ENCODE assay signal across 22 mouse cellular contexts in genomic region chr13:20609003-20609688, GRCm38 (mm10).
A peak's percentile ranks its signal among the peaks of the same experiment; 100 is the strongest.
DNase-seq lines count a peak whose midpoint lies in the region; ATAC-seq lines count a peak whose summit lies in the region.
"Had no signal": no experiment of that assay in that cellular context is flagged by ENCODE, and none has a peak within 500 bp of the region (broad histone marks: within the 10 kb centered on the region; RNA-seq: fewer than 3 reads in every experiment).

No protein-coding gene starts in this region.

- intact Hi-C loops in left cerebral cortex, postnatal 10 days (cut with DNase I) = loop anchor here (10.0 kb wide), 1 partner anchor 426 kb away; no protein-coding TSS in a partner anchor

- H3K4me2 ChIP-seq in midbrain, embryonic 11.5 days = no peak overlapping the region
- H3K4me2 ChIP-seq in hindbrain, embryonic 13.5 days = no peak overlapping the region
- H3K4me2 ChIP-seq in midbrain, embryonic 15.5 days = no peak overlapping the region
- H3K4me2 ChIP-seq in kidney, embryonic 14.5 days (replicated peaks; ENCODE audit: low read depth, low read length) = no peak overlapping the region
- H3K4me2 ChIP-seq in intestine, embryonic 16.5 days (ENCODE audit: low read depth, low read length) = no peak overlapping the region
- H3K4me2 ChIP-seq: embryonic facial prominence, embryonic 12.5 days; heart, embryonic 13.5 days; limb, embryonic 13.5 days had no signal

- no peak overlapping the region for H3K27ac ChIP-seq in midbrain, embryonic 11.5 days (ENCODE audit: low read depth, low read length)
- H3K27ac ChIP-seq in midbrain, embryonic 10.5 days (replicated peaks) = no peak overlapping the region
- H3K27ac ChIP-seq in hindbrain, embryonic 13.5 days = peak overlapping the region; percentile 44; the same call in 1 of the 2 replicates
- H3K27ac ChIP-seq in midbrain, embryonic 15.5 days = peak overlapping the region; percentile 29; the same call in 1 of the 2 replicates
- no peak overlapping the region for H3K27ac ChIP-seq in kidney, embryonic 14.5 days (ENCODE audit: low read depth, low read length)
- no peak overlapping the region for H3K27ac ChIP-seq in intestine, embryonic 16.5 days (ENCODE audit: low read length)
- H3K27ac ChIP-seq: embryonic facial prominence, embryonic 12.5 days; heart, embryonic 13.5 days; limb, embryonic 13.5 days; liver, embryonic 14.5 days had no signal

- H3K9ac ChIP-seq in midbrain, embryonic 11.5 days (ENCODE audit: low read length) = no peak overlapping the region
- no peak overlapping the region for H3K9ac ChIP-seq in hindbrain, embryonic 13.5 days
- no peak overlapping the region for H3K9ac ChIP-seq in midbrain, embryonic 15.5 days
- H3K9ac ChIP-seq in kidney, embryonic 14.5 days (ENCODE audit: low read depth, low read length) = no peak overlapping the region
- no peak overlapping the region for H3K9ac ChIP-seq in intestine, embryonic 16.5 days (ENCODE audit: low read depth, low read length)
- H3K9ac ChIP-seq: embryonic facial prominence, embryonic 12.5 days; heart, embryonic 13.5 days; limb, embryonic 13.5 days; liver, embryonic 14.5 days had no signal

- H3K27me3 ChIP-seq in midbrain, embryonic 11.5 days (ENCODE audit: control insufficient read depth, insufficient read depth, low read length) = no peaks in the 10 kb centered on the region
- H3K27me3 ChIP-seq in midbrain, embryonic 10.5 days (ENCODE audit: low read depth, poor library complexity, severe bottlenecking) = no peaks in the 10 kb centered on the region
- H3K27me3 ChIP-seq in hindbrain, embryonic 13.5 days = no peaks in the 10 kb centered on the region
- H3K27me3 ChIP-seq in midbrain, embryonic 15.5 days (replicated peaks) = no peaks in the 10 kb centered on the region
- H3K27me3 ChIP-seq in kidney, embryonic 14.5 days (ENCODE audit: control insufficient read depth, insufficient read depth, low read length) = no peaks in the 10 kb centered on the region
- H3K27me3 ChIP-seq in intestine, embryonic 16.5 days (replicated peaks; ENCODE audit: control insufficient read depth, insufficient read depth, low read length) = no peaks in the 10 kb centered on the region
- H3K27me3 ChIP-seq: embryonic facial prominence, embryonic 12.5 days; heart, embryonic 13.5 days; limb, embryonic 13.5 days; megakaryocyte, embryonic 14.5 days had no signal

- peaks cover 9% of the 10 kb centered on the region for H3K4me1 ChIP-seq in midbrain, embryonic 11.5 days (ENCODE audit: control insufficient read depth, insufficient read depth, low read length)
- H3K4me1 ChIP-seq in midbrain, embryonic 10.5 days = peaks cover 11% of the 10 kb centered on the region
- peaks cover 13% of the 10 kb centered on the region for H3K4me1 ChIP-seq in hindbrain, embryonic 13.5 days (replicated peaks)
- H3K4me1 ChIP-seq in midbrain, embryonic 15.5 days = peaks cover 11% of the 10 kb centered on the region
- H3K4me1 ChIP-seq in kidney, embryonic 14.5 days (ENCODE audit: control insufficient read depth, insufficient read depth, low read length) = no peaks in the 10 kb centered on the region
- H3K4me1 ChIP-seq in intestine, embryonic 16.5 days (ENCODE audit: control insufficient read depth, insufficient read depth, low read length) = no peaks in the 10 kb centered on the region
- H3K4me1 ChIP-seq: embryonic facial prominence, embryonic 12.5 days; limb, embryonic 13.5 days; megakaryocyte, embryonic 14.5 days had no signal

- no peak for DNase-seq in midbrain, embryonic 11.5 days (ENCODE audit: low spot score, missing footprints)
- no peak for DNase-seq in midbrain, embryonic 10.5 days (ENCODE audit: low spot score)
- DNase-seq in left cerebral cortex, postnatal 10 days (ENCODE audit: extremely low spot score in 1 of 2, low spot score in 2 of 2) = no peak
- DNase-seq: adrenal gland, postnatal 14 days; B cell, adult 2 months; cerebellum, adult 18-20 months; heart, adult 11 months; heart, postnatal 4 days; kidney, adult 18-20 months; kidney, postnatal 25 days; layer of hippocampus, adult 9-11 months; right cerebral cortex, postnatal 14 days; thymus, postnatal 36 days had no signal

- no peaks in the 10 kb centered on the region for H3K36me3 ChIP-seq in midbrain, embryonic 11.5 days (ENCODE audit: control insufficient read depth, insufficient read depth, low read length)
- no peaks in the 10 kb centered on the region for H3K36me3 ChIP-seq in midbrain, embryonic 10.5 days
- peaks cover 21% of the 10 kb centered on the region for H3K36me3 ChIP-seq in hindbrain, embryonic 13.5 days
- peaks cover 3% of the 10 kb centered on the region; the same call in 1 of the 2 replicates for H3K36me3 ChIP-seq in midbrain, embryonic 15.5 days (replicated peaks)
- H3K36me3 ChIP-seq in kidney, embryonic 14.5 days (ENCODE audit: control insufficient read depth, insufficient read depth, low read length) = no peaks in the 10 kb centered on the region
- no peaks in the 10 kb centered on the region for H3K36me3 ChIP-seq in intestine, embryonic 16.5 days (ENCODE audit: control insufficient read depth, insufficient read depth, low read length)
- H3K36me3 ChIP-seq: embryonic facial prominence, embryonic 12.5 days; heart, embryonic 13.5 days; limb, embryonic 13.5 days had no signal

- 20% methylated on average over 3 of the region's 3 CpGs for WGBS in midbrain, embryonic 11.5 days
- WGBS in midbrain, embryonic 10.5 days = 12% methylated on average over 3 of the region's 3 CpGs
- 21% methylated on average over 3 of the region's 3 CpGs for WGBS in hindbrain, embryonic 13.5 days
- 9% methylated on average over 3 of the region's 3 CpGs for WGBS in midbrain, embryonic 15.5 days
- 61% methylated on average over 3 of the region's 3 CpGs for WGBS in kidney, embryonic 14.5 days
- WGBS in intestine, embryonic 16.5 days = 56% methylated on average over 3 of the region's 3 CpGs

- H3K4me3 ChIP-seq in midbrain, embryonic 11.5 days (ENCODE audit: low read depth, low read length) = no peak overlapping the region
- H3K4me3 ChIP-seq in midbrain, embryonic 10.5 days = no peak overlapping the region
- H3K4me3 ChIP-seq in hindbrain, embryonic 13.5 days = no peak overlapping the region
- H3K4me3 ChIP-seq in midbrain, embryonic 15.5 days = no peak overlapping the region
- H3K4me3 ChIP-seq in kidney, embryonic 14.5 days (ENCODE audit: low read length) = no peak overlapping the region
- no peak overlapping the region for H3K4me3 ChIP-seq in intestine, embryonic 16.5 days (ENCODE audit: low read length)
- H3K4me3 ChIP-seq: embryonic facial prominence, embryonic 12.5 days; heart, embryonic 13.5 days; limb, embryonic 13.5 days; megakaryocyte, embryonic 14.5 days had no signal

- H3K9me3 ChIP-seq in midbrain, embryonic 11.5 days (ENCODE audit: control insufficient read depth, low read length) = no peaks in the 10 kb centered on the region
- H3K9me3 ChIP-seq in midbrain, embryonic 10.5 days (replicated peaks) = no peaks in the 10 kb centered on the region
- no peaks in the 10 kb centered on the region for H3K9me3 ChIP-seq in hindbrain, embryonic 13.5 days
- no peaks in the 10 kb centered on the region for H3K9me3 ChIP-seq in midbrain, embryonic 15.5 days
- no peaks in the 10 kb centered on the region for H3K9me3 ChIP-seq in kidney, embryonic 14.5 days (ENCODE audit: control insufficient read depth, low read length)
- no peaks in the 10 kb centered on the region for H3K9me3 ChIP-seq in intestine, embryonic 16.5 days (ENCODE audit: control insufficient read depth, low read length)
- H3K9me3 ChIP-seq: embryonic facial prominence, embryonic 12.5 days; heart, embryonic 13.5 days; limb, embryonic 13.5 days; megakaryocyte, embryonic 14.5 days had no signal

- peak; percentile 78 for ATAC-seq in midbrain, embryonic 11.5 days (ENCODE audit: low FRiP score)
- ATAC-seq in hindbrain, embryonic 13.5 days (ENCODE audit: low FRiP score) = peak; percentile 74
- peak; percentile 76 for ATAC-seq in midbrain, embryonic 15.5 days (replicated peaks)
- ATAC-seq in kidney, embryonic 14.5 days (ENCODE audit: low FRiP score, low TSS enrichment) = no peak
- ATAC-seq in intestine, embryonic 16.5 days = no peak

Comparison
In these comparisons a context has a peak if more than half of its experiments do, and no peak if none do; other contexts are left out.
1. H3K27ac ChIP-seq: peak in hindbrain, embryonic 13.5 days (single experiment) and midbrain, embryonic 15.5 days (single experiment); none in midbrain, embryonic 11.5 days (single experiment), midbrain, embryonic 10.5 days (single experiment), kidney, embryonic 14.5 days (single experiment) and intestine, embryonic 16.5 days (single experiment).
2. ATAC-seq: peak in midbrain, embryonic 11.5 days (single experiment), hindbrain, embryonic 13.5 days (single experiment) and midbrain, embryonic 15.5 days (single experiment); none in kidney, embryonic 14.5 days (single experiment) and intestine, embryonic 16.5 days (single experiment).